Mouse (Mus musculus) stomach, embryonic 15.5 days (tissue): ENCODE data around the gene Fmo1. TPM values are rescaled to one million over a fixed set of nuclear protein-coding genes. Genes with fewer than 3 reads are reported as not detected.
A peak's percentile ranks its signal among the peaks of the same experiment; 100 is the strongest.

Source experiments
- ATAC-seq: fragments of 200-750 bp; cut with Nextera tagmentation; 2 replicates; pipeline ENCODE4 v1.8.0; 2017; ENCODE audit warnings: low read depth, moderate number of reproducible peaks, moderate TSS enrichment; ENCODE audit not compliant: insufficient read depth, low FRiP score
- H3K27ac ChIP-seq: fragments of 300-500 bp; sonication (generic); 2 replicates; pipeline ENCODE4 v1.5.1; 2015; ENCODE audit warnings: mild to moderate bottlenecking, inconsistent platforms
- H3K27me3 ChIP-seq: fragments of 300-500 bp; sonication (generic); replicated peaks from 2 replicates; pipeline ENCODE4 v1.6.1; 2015; ENCODE audit warnings: inconsistent platforms
- H3K36me3 ChIP-seq: fragments of 300-500 bp; sonication (generic); 2 replicates; pipeline ENCODE4 v1.6.1; 2015; ENCODE audit warnings: inconsistent platforms
- H3K4me1 ChIP-seq: fragments of 300-500 bp; sonication (generic); 2 replicates; pipeline ENCODE4 v1.6.1; 2015; ENCODE audit warnings: inconsistent platforms
- H3K4me2 ChIP-seq: fragments of 300-500 bp; sonication (generic); 2 replicates; pipeline ENCODE4 v1.6.1; 2015; ENCODE audit warnings: mild to moderate bottlenecking, inconsistent platforms
- H3K4me3 ChIP-seq: fragments of 300-500 bp; sonication (generic); replicated peaks from 2 replicates; pipeline ENCODE4 v1.5.1; 2015; ENCODE audit warnings: inconsistent platforms
- H3K9ac ChIP-seq: fragments of 300-500 bp; sonication (generic); 2 replicates; pipeline ENCODE4 v1.6.1; 2015; ENCODE audit warnings: inconsistent platforms
- H3K9me3 ChIP-seq: fragments of 300-500 bp; sonication (generic); 2 replicates; pipeline ENCODE4 v1.6.1; 2016; ENCODE audit warnings: inconsistent platforms
- WGBS: fragments of 180-500 bp; shearing (Covaris S2); methylation state at CpG from one replicate; pipeline ENCODE4 v1.1.7; 2015; 5-methylcytosine and 5-hydroxymethylcytosine counted together
- polyA plus RNA-seq: library from polyadenylated mRNA; unstranded; fragments of >200 nt; fragmentation: Nextera tagmentation; extraction: Ambion mirVana; gene quantifications from 2 replicates; pipeline ENCODE4 v1.2.1, GENCODE M21; 2015

The Fmo1 gene
- polyA plus RNA-seq = 13.6 and 16.4 TPM in 2 replicates

GRCm38 (mm10) chr1:162866280-162866681 lies at the start of gene Fmo1:
Fmo1 (minus strand) TSS chr1:162866610.
- Histone ChIP-seq H3K27ac (no peak within 1 kb of the TSS), H3K36me3 (no peaks in the 10 kb centered on the region), H3K27me3 (no peaks in the 10 kb centered on the region), H3K9ac (no peak within 1 kb of the TSS), H3K4me2 (no peak within 1 kb of the TSS), H3K9me3 (no peaks in the 10 kb centered on the region), H3K4me1 (no peaks in the 10 kb centered on the region), H3K4me3 (no peak within 1 kb of the TSS)
- ATAC-seq = no peak
- 41% methylated on average over 7 of the region's 7 CpGs for WGBS

DNA sequence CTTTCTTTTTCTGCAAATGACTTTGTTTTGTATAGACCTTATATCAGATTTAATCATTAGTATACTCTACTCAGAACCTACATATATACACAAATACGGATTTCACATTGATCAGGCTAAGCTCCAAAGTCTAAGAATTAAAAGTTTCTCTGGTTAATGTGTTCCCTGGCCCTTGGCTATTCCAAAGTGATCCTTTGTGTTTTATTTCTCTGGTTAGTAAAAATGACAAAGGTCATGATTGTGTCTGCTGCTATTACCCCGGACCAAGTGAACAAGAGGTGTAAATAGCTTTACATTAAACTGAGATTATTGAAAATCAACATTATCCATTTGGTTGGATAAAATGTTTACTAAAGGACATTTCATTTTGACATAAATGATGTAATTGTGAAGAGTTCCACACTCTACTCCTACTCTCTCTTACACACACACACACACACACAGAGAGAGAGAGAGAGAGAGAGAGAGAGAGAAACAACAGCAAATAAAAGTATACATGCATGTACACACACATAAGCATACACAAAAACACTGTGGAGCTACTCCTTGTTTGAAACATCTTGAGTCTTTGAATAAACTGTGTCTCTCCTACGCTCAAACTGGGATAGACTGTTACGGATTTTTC lies 48.6 kb upstream of the Fmo1 start:
- no peaks in the 10 kb centered on the region for H3K27me3 ChIP-seq
- 67% methylated on average over 4 of the region's 4 CpGs for WGBS
- no peaks in the 10 kb centered on the region for H3K9me3 ChIP-seq
- no peak for ATAC-seq
- H3K4me1 ChIP-seq = no peaks in the 10 kb centered on the region
- no peaks in the 10 kb centered on the region for H3K36me3 ChIP-seq
- no peak overlapping the region for H3K27ac ChIP-seq
- no peak overlapping the region for H3K9ac ChIP-seq
- H3K4me2 ChIP-seq = no peak overlapping the region
- no peak overlapping the region for H3K4me3 ChIP-seq

GRCm38 (mm10) chr1:162912085-162912484 lies 45.7 kb upstream of the Fmo1 start:
- H3K27ac ChIP-seq = no peak overlapping the region
- no peak overlapping the region for H3K4me3 ChIP-seq
- H3K9ac ChIP-seq = no peak overlapping the region
- H3K9me3 ChIP-seq = no peaks in the 10 kb centered on the region
- ATAC-seq = no peak
- no peaks in the 10 kb centered on the region for H3K4me1 ChIP-seq
- H3K4me2 ChIP-seq = no peak overlapping the region
- H3K27me3 ChIP-seq = no peaks in the 10 kb centered on the region
- H3K36me3 ChIP-seq = no peaks in the 10 kb centered on the region

DNA sequence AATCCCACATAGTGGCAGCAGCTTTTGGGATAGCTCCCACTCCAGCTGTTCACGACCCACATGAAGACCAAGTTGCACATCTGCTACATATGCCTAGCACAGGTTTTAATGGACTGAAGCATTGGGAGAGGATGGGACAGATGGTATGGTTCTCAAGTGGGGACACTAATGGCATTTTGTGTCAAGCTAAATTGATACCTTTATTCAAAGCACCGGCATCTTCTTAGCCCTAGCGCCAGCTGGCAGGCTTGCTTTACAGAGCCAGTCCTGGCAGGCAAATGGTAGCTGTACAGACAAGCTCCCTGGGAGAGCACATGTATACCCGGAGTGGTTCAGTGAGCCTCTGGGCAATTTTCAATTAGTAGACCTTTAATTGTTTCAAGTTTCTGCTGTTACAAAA lies 35.5 kb upstream of the Fmo1 start:
- H3K27ac ChIP-seq = no peak overlapping the region
- no peaks in the 10 kb centered on the region for H3K36me3 ChIP-seq
- H3K27me3 ChIP-seq = no peaks in the 10 kb centered on the region
- H3K4me3 ChIP-seq = no peak overlapping the region
- no peak overlapping the region for H3K4me2 ChIP-seq
- no peaks in the 10 kb centered on the region for H3K9me3 ChIP-seq
- no peaks in the 10 kb centered on the region for H3K4me1 ChIP-seq
- WGBS = 74% methylated on average over 4 of the region's 4 CpGs
- H3K9ac ChIP-seq = no peak overlapping the region
- ATAC-seq = no peak

- H3K4me3 ChIP-seq = no peak within 1 kb of the TSS
- no peaks in the 10 kb centered on the region for H3K9me3 ChIP-seq
- no peak for ATAC-seq
- no peaks in the 10 kb centered on the region for H3K27me3 ChIP-seq
- 64% methylated on average over 14 of the region's 14 CpGs for WGBS
- H3K27ac ChIP-seq = no peak within 1 kb of the TSS
- no peak within 1 kb of the TSS for H3K9ac ChIP-seq
- no peaks in the 10 kb centered on the region for H3K4me1 ChIP-seq
- H3K4me2 ChIP-seq = no peak within 1 kb of the TSS
- H3K36me3 ChIP-seq = no peaks in the 10 kb centered on the region
These were observed 31.7 kb upstream of the Fmo1 start, which contains the start of gene Fmo2 for GRCm38 (mm10) chr1:162897838-162898811. Fmo2 (minus strand) TSS chr1:162898726.

DNA sequence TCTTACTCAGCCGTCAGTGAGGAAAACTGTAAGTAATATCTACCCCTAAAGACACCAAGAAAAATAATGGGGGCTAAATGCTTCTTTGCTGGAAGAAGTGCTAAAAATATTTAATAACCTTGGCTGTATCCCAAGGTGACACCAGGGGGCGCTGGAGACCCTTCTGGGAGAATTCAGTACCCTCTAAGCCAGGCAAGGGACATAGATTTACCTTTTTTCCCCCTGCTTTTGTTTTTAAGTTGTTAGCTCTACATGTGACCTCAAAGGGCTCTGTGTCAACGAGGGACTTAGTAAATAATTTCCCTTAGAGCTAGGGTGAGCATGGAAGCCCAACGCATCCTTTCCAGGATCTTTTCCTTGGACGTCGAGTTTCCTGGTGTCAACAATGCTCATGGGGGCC lies 29.5 kb upstream of the Fmo1 start:
- no peaks in the 10 kb centered on the region for H3K36me3 ChIP-seq
- H3K4me2 ChIP-seq = no peak overlapping the region
- H3K4me1 ChIP-seq = no peaks in the 10 kb centered on the region
- H3K9ac ChIP-seq = no peak overlapping the region
- WGBS = 37% methylated on average over 6 of the region's 6 CpGs
- H3K4me3 ChIP-seq = no peak overlapping the region
- no peak for ATAC-seq
- no peak overlapping the region for H3K27ac ChIP-seq
- H3K9me3 ChIP-seq = no peaks in the 10 kb centered on the region
- H3K27me3 ChIP-seq = no peaks in the 10 kb centered on the region

DNA sequence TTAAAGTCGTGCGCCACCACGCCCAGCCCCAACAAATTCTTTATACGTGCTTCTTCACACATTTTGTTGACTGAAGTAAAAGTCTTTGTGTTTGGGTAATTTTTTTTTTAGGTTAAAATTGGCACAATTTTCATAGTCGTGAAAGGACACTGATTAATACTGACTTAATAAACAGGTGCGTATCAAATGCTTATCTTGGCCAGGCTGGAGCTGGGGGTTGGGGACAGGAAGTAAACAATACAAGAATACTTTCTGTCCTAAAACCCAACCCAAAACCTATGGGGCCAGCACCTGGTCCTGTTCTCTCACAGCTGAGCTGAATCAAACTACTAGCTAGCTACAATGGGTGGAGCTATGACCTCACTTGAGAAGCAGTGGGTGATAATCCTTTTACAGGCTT lies 26.6 kb upstream of the Fmo1 start:
- Histone ChIP-seq H3K27me3 (no peaks in the 10 kb centered on the region), H3K36me3 (no peaks in the 10 kb centered on the region), H3K9me3 (no peaks in the 10 kb centered on the region), H3K4me3 (no peak overlapping the region), H3K4me2 (no peak overlapping the region), H3K27ac (no peak overlapping the region), H3K9ac (no peak overlapping the region), H3K4me1 (no peaks in the 10 kb centered on the region)
- 80% methylated on average over 6 of the region's 6 CpGs for WGBS
- no peak for ATAC-seq

- Histone ChIP-seq H3K27ac (no peak overlapping the region), H3K36me3 (no peaks in the 10 kb centered on the region), H3K4me2 (no peak overlapping the region), H3K4me1 (no peaks in the 10 kb centered on the region), H3K4me3 (no peak overlapping the region), H3K9me3 (no peaks in the 10 kb centered on the region), H3K27me3 (no peaks in the 10 kb centered on the region), H3K9ac (no peak overlapping the region)
- 20% methylated on average over 6 of the region's 6 CpGs for WGBS
- ATAC-seq = peak; percentile 65; the same call in 1 of the 2 replicates
These were observed 25.6 kb upstream of the Fmo1 start for GRCm38 (mm10) chr1:162891980-162892451.

DNA sequence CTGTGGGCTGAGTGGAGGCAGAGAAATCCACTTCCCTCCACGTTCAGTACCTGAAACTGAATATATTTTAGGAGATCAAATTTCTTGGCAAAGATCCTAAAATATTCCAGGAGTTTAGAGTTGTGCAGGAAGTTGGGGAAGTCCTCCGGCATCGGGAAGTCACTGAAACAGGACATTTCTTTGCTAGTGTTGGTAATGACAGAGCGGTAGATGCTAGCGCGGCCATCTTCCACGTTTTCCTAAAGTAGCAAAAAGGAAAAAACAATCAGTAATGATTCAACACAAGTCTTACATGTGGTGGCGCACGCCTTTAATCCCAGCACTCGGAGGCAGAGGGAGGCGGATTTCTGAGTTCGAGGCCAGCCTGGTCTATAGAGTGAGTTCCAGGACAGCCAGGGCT lies 22.2 kb upstream of the Fmo1 start:
- Histone ChIP-seq H3K4me1 (no peaks in the 10 kb centered on the region), H3K9me3 (no peaks in the 10 kb centered on the region), H3K9ac (no peak overlapping the region), H3K27me3 (no peaks in the 10 kb centered on the region), H3K4me2 (no peak overlapping the region), H3K36me3 (no peaks in the 10 kb centered on the region), H3K27ac (no peak overlapping the region), H3K4me3 (no peak overlapping the region)
- 79% methylated on average over 12 of the region's 12 CpGs for WGBS
- no peak for ATAC-seq

DNA sequence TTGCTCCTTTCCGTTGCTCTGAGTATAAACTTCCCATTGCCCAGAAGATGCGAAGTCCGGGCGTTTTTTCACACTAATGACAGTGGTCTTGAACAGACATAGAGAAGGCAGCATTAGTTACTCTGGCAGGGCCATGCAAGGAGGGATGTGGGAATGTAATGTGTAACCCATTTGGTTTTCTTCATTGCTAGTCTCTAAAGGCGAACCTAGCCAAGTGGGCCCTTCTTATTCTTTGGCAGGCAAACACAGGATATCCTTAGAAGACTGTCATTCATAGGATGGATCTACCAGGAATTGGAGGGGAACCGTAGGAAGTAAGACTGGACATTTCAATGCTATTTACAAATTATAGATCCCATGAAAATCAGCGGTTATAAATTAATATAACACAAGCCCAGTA lies 21.2 kb upstream of the Fmo1 start:
- Histone ChIP-seq H3K27me3 (no peaks in the 10 kb centered on the region), H3K9ac (no peak overlapping the region), H3K27ac (no peak overlapping the region), H3K4me2 (no peak overlapping the region), H3K36me3 (no peaks in the 10 kb centered on the region), H3K9me3 (no peaks in the 10 kb centered on the region), H3K4me1 (no peaks in the 10 kb centered on the region), H3K4me3 (no peak overlapping the region)
- no peak for ATAC-seq
- WGBS = 88% methylated on average over 7 of the region's 7 CpGs

DNA sequence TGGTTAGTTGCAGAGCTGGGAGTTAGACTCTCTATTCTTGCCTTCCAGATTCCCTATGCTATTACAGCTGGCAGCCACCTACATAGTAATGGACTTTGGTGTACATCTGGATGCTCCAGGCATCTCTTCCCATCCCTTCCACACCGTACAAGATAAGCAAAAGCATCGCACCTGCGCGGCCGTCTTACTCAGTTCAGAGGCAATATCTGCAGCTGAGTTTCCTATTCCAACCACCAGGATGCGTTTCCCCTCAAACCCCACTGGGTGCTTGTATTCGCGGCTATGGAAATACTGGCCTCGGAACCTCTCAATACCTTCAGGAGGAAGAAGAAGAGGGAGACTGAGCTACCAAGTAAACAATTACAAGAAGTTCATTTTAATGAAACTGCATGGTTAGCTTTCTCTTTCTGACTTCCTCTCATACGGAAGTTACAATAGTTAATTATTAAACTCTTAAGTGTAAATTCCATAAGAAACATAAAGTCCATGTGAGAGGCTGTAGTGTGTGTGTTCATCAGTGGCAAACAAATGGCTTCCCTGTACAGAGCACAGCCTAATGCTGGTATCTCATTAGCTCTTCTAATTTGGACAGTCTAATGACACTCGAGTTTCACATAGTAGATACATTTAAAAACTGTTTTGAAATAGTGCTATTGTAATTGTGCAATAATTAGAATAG lies 19.9 kb upstream of the Fmo1 start:
- Histone ChIP-seq H3K27me3 (no peaks in the 10 kb centered on the region), H3K9me3 (no peaks in the 10 kb centered on the region), H3K4me2 (no peak overlapping the region), H3K9ac (no peak overlapping the region), H3K27ac (no peak overlapping the region), H3K36me3 (no peaks in the 10 kb centered on the region), H3K4me3 (no peak overlapping the region), H3K4me1 (no peaks in the 10 kb centered on the region)
- peak; percentile 14; the same call in 1 of the 2 replicates for ATAC-seq
- WGBS = 74% methylated on average over 11 of the region's 11 CpGs

- no peak for ATAC-seq
- H3K27ac ChIP-seq = no peak overlapping the region
- no peak overlapping the region for H3K4me2 ChIP-seq
- no peaks in the 10 kb centered on the region for H3K4me1 ChIP-seq
- no peak overlapping the region for H3K4me3 ChIP-seq
- H3K9me3 ChIP-seq = no peaks in the 10 kb centered on the region
- H3K27me3 ChIP-seq = no peaks in the 10 kb centered on the region
- 59% methylated on average over 4 of the region's 4 CpGs for WGBS
- no peak overlapping the region for H3K9ac ChIP-seq
- H3K36me3 ChIP-seq = no peaks in the 10 kb centered on the region
These were observed 16.3 kb upstream of the Fmo1 start for GRCm38 (mm10) chr1:162882681-162883080.
